Mouse (Mus musculus) liver, embryonic 14.5 days (tissue): ENCODE measurements around the gene Terb1. TPM values are rescaled to one million over a fixed set of nuclear protein-coding genes. Genes with fewer than 3 reads are reported as not detected.

Source experiments
- ATAC-seq: fragments of 200-750 bp; cut with Nextera tagmentation; 2 replicates; pipeline ENCODE4 v1.8.0; 2017; ENCODE audit warnings: moderate number of reproducible peaks, mild to moderate bottlenecking, moderate library complexity; ENCODE audit not compliant: insufficient read depth
- DNase-seq, 3 experiments: peaks; one replicate each; pipeline ENCODE4 v3.0.0-alpha.2; 2012 to 2013; ENCODE audit warnings: low read depth in 3 of 3, low spot score in 3 of 3
- H3K27ac ChIP-seq: fragments of 300-500 bp; sonication (generic); 2 replicates; pipeline ENCODE4 v1.5.1; 2014; ENCODE audit warnings: moderate library complexity, mild to moderate bottlenecking, control low read depth, inconsistent platforms
- H3K27me3 ChIP-seq: fragments of 300-500 bp; sonication (generic); 2 replicates; pipeline ENCODE4 v1.6.1; 2014; ENCODE audit warnings: mild to moderate bottlenecking, low read length, moderate library complexity; ENCODE audit not compliant: control insufficient read depth, insufficient read depth
- H3K36me3 ChIP-seq: fragments of 300-500 bp; sonication (generic); replicated peaks from 2 replicates; pipeline ENCODE4 v1.6.1; 2014; ENCODE audit warnings: low read depth; ENCODE audit not compliant: control insufficient read depth, insufficient read depth
- H3K4me1 ChIP-seq, 2 experiments: fragments of 200-500 bp in 1 of 2; fragments of 300-500 bp in 1 of 2; sonication (generic) in 1 of 2; replicated peaks; 2 replicates each; pipeline ENCODE4 v1.6.1; 2012 to 2014; ENCODE audit warnings: antibody characterized with exemption in 1 of 2, inconsistent platforms in 1 of 2, low read length in 1 of 2; ENCODE audit not compliant: control insufficient read depth in 2 of 2, insufficient read depth in 2 of 2
- H3K4me2 ChIP-seq: fragments of 300-500 bp; sonication (generic); 2 replicates; pipeline ENCODE4 v1.6.1; 2014; ENCODE audit warnings: low read depth, mild to moderate bottlenecking, control low read depth, moderate library complexity
- H3K4me3 ChIP-seq, 2 experiments: fragments of 200-500 bp in 1 of 2; fragments of 300-500 bp in 1 of 2; sonication (generic) in 1 of 2; 2 replicates each; pipeline ENCODE4 v1.5.1; 2012 to 2014; ENCODE audit warnings: low read depth in 2 of 2, low read length in 2 of 2, mild to moderate bottlenecking in 2 of 2, control low read depth in 1 of 2, inconsistent platforms in 1 of 2, moderate library complexity in 1 of 2; ENCODE audit not compliant: insufficient read depth in 1 of 2
- H3K9ac ChIP-seq: fragments of 300-500 bp; sonication (generic); replicated peaks from 2 replicates; pipeline ENCODE4 v1.6.1; 2014; ENCODE audit warnings: mild to moderate bottlenecking, control low read depth, moderate library complexity
- H3K9me3 ChIP-seq: fragments of 300-500 bp; sonication (generic); 2 replicates; pipeline ENCODE4 v1.6.1; 2016; ENCODE audit warnings: low read length, mixed read lengths; ENCODE audit not compliant: control insufficient read depth
- CTCF ChIP-seq: IDR thresholded peaks from 2 replicates; pipeline ENCODE4 v1.5.1; 2016; ENCODE audit warnings: antibody characterized with exemption, low read depth, control low read depth
- EP300 ChIP-seq: IDR thresholded peaks from 2 replicates; pipeline ENCODE4 v1.6.1; 2016; ENCODE audit warnings: antibody characterized with exemption, low read depth
- WGBS: fragments of 180-500 bp; shearing (Covaris S2); extraction: QIAGEN DNeasy Blood & Tissue Kit; methylation state at CpG from one replicate; pipeline ENCODE4 v1.1.7; 2014; ENCODE audit not compliant: insufficient replicate concordance; 5-methylcytosine and 5-hydroxymethylcytosine counted together
- polyA plus RNA-seq, 2 experiments: library from polyadenylated mRNA; depleted of rRNA in 1 of 2; stranded (reverse) in 1 of 2; unstranded in 1 of 2; fragments of >200 nt; fragmentation: Nextera tagmentation in 1 of 2; extraction: Ambion mirVana in 1 of 2; gene quantifications; 2 replicates each; pipeline versions ENCODE4 v1.2.1 to v1.2.3; 2012 to 2014

Gene Terb1
- polyA plus RNA-seq, 2 experiments, result not detected

GRCm38 (mm10) chr8:104436038-104436437, 73.7 kb downstream of the Terb1 start:
- Histone ChIP-seq H3K4me1 (peaks cover 0 to 12% of the 10 kb centered on the region in 2 experiments; a peak in 3 of 4 replicates), H3K9me3 (no peaks in the 10 kb centered on the region), H3K27ac (no peak overlapping the region), H3K9ac (no peak overlapping the region), H3K36me3 (peaks cover 47% of the 10 kb centered on the region), H3K27me3 (no peaks in the 10 kb centered on the region), H3K4me3 (no peak overlapping the region), H3K4me2 (no peak overlapping the region)
- TF ChIP-seq CTCF, result no peak
- no peak for TF ChIP-seq EP300
- 81% methylated on average over 12 of the region's 12 CpGs for WGBS
- ATAC-seq, result 0 out of 2 replicates have a peak, but pooled peaks have one; percentile 34
- no peak for DNase-seq

GRCm38 (mm10) chr8:104434826-104435354, 74.8 kb downstream of the Terb1 start:
- TF ChIP-seq EP300, result no peak
- TF ChIP-seq CTCF, result no peak
- no peak overlapping the region for H3K4me3 ChIP-seq
- ATAC-seq (no peak), DNase-seq (no peak)
- H3K4me2 ChIP-seq, result no peak overlapping the region
- no peak overlapping the region for H3K9ac ChIP-seq
- H3K27ac ChIP-seq, result no peak overlapping the region
- no peaks in the 10 kb centered on the region for H3K27me3 ChIP-seq
- H3K4me1 ChIP-seq, result peaks cover 0 to 11% of the 10 kb centered on the region in 2 experiments; a peak in 3 of 4 replicates
- WGBS, result 84% methylated on average over 18 of the region's 18 CpGs
- no peaks in the 10 kb centered on the region for H3K9me3 ChIP-seq
- H3K36me3 ChIP-seq, result peaks cover 46% of the 10 kb centered on the region

- peak in 2 of 3 experiments; percentile 6 to 37 for DNase-seq
- H3K9me3 ChIP-seq, result no peaks in the 10 kb centered on the region
Observed at GRCm38 (mm10) chr8:104434275-104434674, 75.4 kb downstream of the Terb1 start.

GRCm38 (mm10) chr8:104433191-104433842, 76.4 kb downstream of the Terb1 start:
- Histone ChIP-seq H3K4me1 (peaks cover 0 to 11% of the 10 kb centered on the region in 2 experiments; a peak in 3 of 4 replicates), H3K9me3 (no peaks in the 10 kb centered on the region), H3K36me3 (peaks cover 45% of the 10 kb centered on the region), H3K27ac (no peak overlapping the region), H3K9ac (no peak overlapping the region), H3K4me2 (no peak overlapping the region), H3K4me3 (no peak overlapping the region), H3K27me3 (no peaks in the 10 kb centered on the region)
- ATAC-seq, result no peak
- no peak for TF ChIP-seq EP300
- no peak for TF ChIP-seq CTCF
- 74% methylated on average over 5 of the region's 5 CpGs for WGBS
- DNase-seq, result no peak

More at GRCm38 (mm10) chr8:104434275-104434674, 75.4 kb downstream of the Terb1 start:
- peak; percentile 36 for TF ChIP-seq CTCF
- no peak for TF ChIP-seq EP300
- H3K4me2 ChIP-seq, result peak overlapping the region; percentile 22; the same call in 1 of the 2 replicates
- H3K9ac ChIP-seq, result no peak overlapping the region
- H3K4me3 ChIP-seq, result no peak overlapping the region
- no peak overlapping the region for H3K27ac ChIP-seq
- no peaks in the 10 kb centered on the region for H3K27me3 ChIP-seq
- WGBS, result 40% methylated on average over 4 of the region's 4 CpGs
- H3K36me3 ChIP-seq, result peaks cover 43% of the 10 kb centered on the region
- H3K4me1 ChIP-seq, result peaks cover 0 to 11% of the 10 kb centered on the region in 2 experiments; a peak in 3 of 4 replicates
- ATAC-seq, result peak; percentile 69

- no peak overlapping the region for H3K4me2 ChIP-seq
- ATAC-seq, result no peak
- peaks cover 0 to 11% of the 10 kb centered on the region in 2 experiments; a peak in 3 of 4 replicates for H3K4me1 ChIP-seq
- no peak overlapping the region for H3K4me3 ChIP-seq
- no peak for DNase-seq
- WGBS, result 82% methylated on average over 6 of the region's 6 CpGs
- H3K27ac ChIP-seq, result no peak overlapping the region
- no peaks in the 10 kb centered on the region for H3K9me3 ChIP-seq
- peaks cover 51% of the 10 kb centered on the region for H3K36me3 ChIP-seq
- no peak overlapping the region for H3K9ac ChIP-seq
- TF ChIP-seq EP300 (no peak), CTCF (no peak)
- H3K27me3 ChIP-seq, result no peaks in the 10 kb centered on the region
Observed at GRCm38 (mm10) chr8:104432656-104433055, 77.1 kb downstream of the Terb1 start.
